Mouse (Mus musculus): ENCODE results near the gene Obp2b.
"Not testable (repeated sequence)": the region's sequence is repeated elsewhere in the genome, so short reads cannot be mapped to it uniquely, and the experiment has no call there.

The Obp2b gene

GRCm38 (mm10) chr2:25736709-25737108, at the start of gene Obp2b:
Gene Obp2b, plus strand, starts transcription at chr2:25737009.
- DNase-seq: not testable (repeated sequence)

GRCm38 (mm10) chr2:25694605-25695004, 42.2 kb upstream of the Obp2b start:
- peak; percentile 79 to 91 for DNase-seq

GRCm38 (mm10) chr2:25696951-25697350, 39.9 kb upstream of the Obp2b start:
- no peak for DNase-seq

- no peak for DNase-seq
These were observed 38.1 kb upstream of the Obp2b start for GRCm38 (mm10) chr2:25698696-25699095.

- DNase-seq: not testable (repeated sequence)
These were observed 37.1 kb upstream of the Obp2b start, which contains the start of gene Obp2a for GRCm38 (mm10) chr2:25699743-25700142. Gene Obp2a, plus strand, starts transcription at chr2:25700043.

GRCm38 (mm10) chr2:25701001-25701400, 35.8 kb upstream of the Obp2b start:
- DNase-seq: no peak

GRCm38 (mm10) chr2:25703706-25704105, 33.1 kb upstream of the Obp2b start:
- no peak for DNase-seq

- peak; percentile 89 for DNase-seq
These were observed 29.9 kb upstream of the Obp2b start, which contains the start of gene Bmyc for GRCm38 (mm10) chr2:25706643-25707481. Gene Bmyc, plus strand, starts transcription at chr2:25706739.

GRCm38 (mm10) chr2:25708121-25708520, 28.7 kb upstream of the Obp2b start:
- peak; percentile 56 to 74 for DNase-seq

GRCm38 (mm10) chr2:25709056-25709455, 27.8 kb upstream of the Obp2b start:
- DNase-seq: not testable (repeated sequence)

GRCm38 (mm10) chr2:25709791-25710190, 27.0 kb upstream of the Obp2b start:
- not testable (repeated sequence) for DNase-seq

GRCm38 (mm10) chr2:25711641-25712040, 25.2 kb upstream of the Obp2b start:
- DNase-seq: not testable (repeated sequence)

GRCm38 (mm10) chr2:25717222-25717621, 19.6 kb upstream of the Obp2b start:
- no peak for DNase-seq

GRCm38 (mm10) chr2:25733199-25733930, 3.4 kb upstream of the Obp2b start:
- DNase-seq: no peak

GRCm38 (mm10) chr2:25741671-25742070, 4.9 kb downstream of the Obp2b start:
- no peak for DNase-seq

GRCm38 (mm10) chr2:25754201-25754600, 17.4 kb downstream of the Obp2b start:
- no peak for DNase-seq

GRCm38 (mm10) chr2:25758064-25758625, 21.3 kb downstream of the Obp2b start:
- DNase-seq: no peak

- DNase-seq: no peak
These were observed 28.5 kb downstream of the Obp2b start, which contains the start of gene Lcn3 for GRCm38 (mm10) chr2:25765269-25765668. Gene Lcn3, plus strand, starts transcription at chr2:25765569.

GRCm38 (mm10) chr2:25767764-25768163, 31.0 kb downstream of the Obp2b start:
- no peak for DNase-seq

- peak; percentile 36 to 48 for DNase-seq
These were observed 36.7 kb downstream of the Obp2b start for GRCm38 (mm10) chr2:25773507-25773906.

GRCm38 (mm10) chr2:25774640-25775039, 37.8 kb downstream of the Obp2b start:
- DNase-seq: no peak

GRCm38 (mm10) chr2:25775991-25776390, 39.2 kb downstream of the Obp2b start:
- DNase-seq: peak; percentile 27 to 37

GRCm38 (mm10) chr2:25776717-25777116, 39.9 kb downstream of the Obp2b start, which contains the start of gene Lcn11:
Gene Lcn11, plus strand, starts transcription at chr2:25777017.
- no peak for DNase-seq
